In the genomic region with DNA sequence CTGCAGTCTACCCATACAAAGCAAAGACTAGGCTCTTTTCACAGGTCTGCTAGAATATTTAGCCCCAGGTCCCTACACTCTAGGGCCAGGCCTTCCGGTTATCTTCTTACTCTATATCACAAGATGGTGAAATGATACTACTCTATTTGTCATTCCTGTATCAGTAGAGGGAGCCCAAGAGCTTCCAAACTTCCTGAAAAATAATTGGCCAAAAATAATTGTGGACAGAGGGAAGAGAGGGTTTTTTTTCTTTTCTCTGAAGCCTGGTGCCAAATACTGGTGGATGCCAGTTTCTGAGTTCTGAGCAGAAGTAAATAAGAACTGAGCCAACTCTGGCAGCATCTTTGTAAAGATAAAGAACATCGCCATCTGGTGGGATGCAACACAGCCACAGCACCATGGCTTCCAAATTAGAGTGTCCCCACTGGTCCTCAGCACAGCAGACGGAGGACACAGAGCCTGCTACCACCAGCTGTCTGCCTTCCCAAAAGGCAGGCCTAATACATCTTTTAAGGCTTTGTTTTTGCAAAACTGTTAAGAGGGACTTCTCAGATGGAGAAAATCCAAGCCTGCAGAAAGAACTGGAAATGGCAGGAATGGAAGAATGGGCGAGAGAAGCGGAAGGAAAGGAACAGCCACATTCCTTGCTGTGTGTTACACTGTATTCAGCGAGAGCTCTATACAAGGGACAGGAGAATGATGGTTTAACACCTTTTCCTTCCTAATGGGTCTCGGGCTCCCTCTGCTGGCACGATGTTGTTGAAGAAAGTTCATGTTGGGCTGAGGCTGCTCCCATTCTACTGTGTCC, we compare ENCODE assay signal across 7 mouse cellular contexts.
DNase-seq lines count a peak whose midpoint lies in the region; ATAC-seq and TF ChIP-seq lines count a peak whose summit lies in the region.

No protein-coding gene starts in this region.

- H3K4me1 ChIP-seq in intestine, embryonic 15.5 days (replicated peaks), result no peaks in the 10 kb centered on the region
- no peaks in the 10 kb centered on the region for H3K4me1 ChIP-seq in midbrain, embryonic 14.5 days (ENCODE audit: control insufficient read depth, insufficient read depth, low read length)
- H3K4me1 ChIP-seq in spleen, adult 2 months (ENCODE audit: control insufficient read depth, insufficient read depth, insufficient read length), result no peaks in the 10 kb centered on the region

- H3K9me3 ChIP-seq in intestine, embryonic 15.5 days, result no peaks in the 10 kb centered on the region
- no peaks in the 10 kb centered on the region for H3K9me3 ChIP-seq in midbrain, embryonic 14.5 days (ENCODE audit: control insufficient read depth, low read length)

- no peaks in the 10 kb centered on the region for H3K27me3 ChIP-seq in intestine, embryonic 15.5 days (replicated peaks)
- no peaks in the 10 kb centered on the region for H3K27me3 ChIP-seq in midbrain, embryonic 14.5 days (ENCODE audit: control insufficient read depth, insufficient read depth, low read length)
- H3K27me3 ChIP-seq in spleen, adult 2 months (ENCODE audit: control insufficient read depth, insufficient read depth, low read length), result no peaks in the 10 kb centered on the region

- no peak overlapping the region for H3K27ac ChIP-seq in intestine, embryonic 15.5 days
- peak overlapping the region; percentile 60 for H3K27ac ChIP-seq in midbrain, embryonic 14.5 days (replicated peaks; ENCODE audit: low read depth, low read length)
- H3K27ac ChIP-seq in spleen, adult 2 months (ENCODE audit: insufficient read depth, low read length), result no peak overlapping the region

- 37% methylated on average over 8 of the region's 8 CpGs for WGBS in intestine, embryonic 15.5 days
- WGBS in midbrain, embryonic 14.5 days, result 35% methylated on average over 8 of the region's 8 CpGs
- WGBS in spleen, adult 2 months, result 52% methylated on average over 8 of the region's 8 CpGs

- H3K36me3 ChIP-seq in intestine, embryonic 15.5 days, result no peaks in the 10 kb centered on the region
- no peaks in the 10 kb centered on the region for H3K36me3 ChIP-seq in midbrain, embryonic 14.5 days (ENCODE audit: control insufficient read depth, insufficient read depth, low read length)
- peaks cover 1% of the 10 kb centered on the region; the same call in 1 of the 2 replicates for H3K36me3 ChIP-seq in spleen, adult 2 months (ENCODE audit: control insufficient read depth, insufficient read depth, low read length)

- DNase-seq in T-cell, adult 2 months (ENCODE audit: low spot score), result peak; percentile 13
- peak; percentile 87 for DNase-seq in cerebellum, adult 9-10 months
- DNase-seq in frontal cortex, postnatal 14 days (ENCODE audit: low spot score in 2 of 2), result peak; percentile 60 to 81
- DNase-seq in left cerebral cortex, postnatal 10 days (ENCODE audit: extremely low spot score in 1 of 2, low spot score in 2 of 2), result peak; percentile 70 to 79
- DNase-seq in midbrain, embryonic 14.5 days, result peak; percentile 94
- DNase-seq in spleen, adult 2 months (ENCODE audit: low read depth in 1 of 2, low spot score in 2 of 2), result peak; percentile 5 to 58

- intact Hi-C loops in left cerebral cortex, postnatal 10 days (cut with DNase I), result loop anchor here (2.0 kb wide), 1 partner anchor 458 kb away; no protein-coding TSS in a partner anchor

- peak; percentile 52; the same call in 1 of the 2 replicates for TF ChIP-seq CTCF in spleen, adult 2 months (IDR thresholded peaks at IDR 0.05; ENCODE audit: extremely low read depth, insufficient read depth, insufficient read length, insufficient replicate concordance)

- TF ChIP-seq POLR2A in spleen, adult 2 months (IDR thresholded peaks at IDR 0.05; ENCODE audit: low read depth, low read length), result no peak

- peak; percentile 89 for ATAC-seq in intestine, embryonic 15.5 days
- peak; percentile 88 for ATAC-seq in midbrain, embryonic 14.5 days (ENCODE audit: low FRiP score, low TSS enrichment)

- H3K9ac ChIP-seq in intestine, embryonic 15.5 days, result no peak overlapping the region
- H3K9ac ChIP-seq in midbrain, embryonic 14.5 days (replicated peaks; ENCODE audit: low read length), result no peak overlapping the region

- H3K4me2 ChIP-seq in intestine, embryonic 15.5 days (replicated peaks), result no peak overlapping the region
- peak overlapping the region; percentile 18; the same call in 1 of the 2 replicates for H3K4me2 ChIP-seq in midbrain, embryonic 14.5 days (ENCODE audit: low read length)

- no peak overlapping the region for H3K4me3 ChIP-seq in intestine, embryonic 15.5 days (replicated peaks)
- no peak overlapping the region for H3K4me3 ChIP-seq in midbrain, embryonic 14.5 days (replicated peaks; ENCODE audit: low read depth, low read length)
- no peak overlapping the region for H3K4me3 ChIP-seq in spleen, adult 2 months (ENCODE audit: extremely low read depth, insufficient read depth, insufficient read length)

Comparison
In these comparisons a context has a peak if more than half of its experiments do, and no peak if none do; other contexts are left out.
1. DNase-seq: peak in every context shown above with its lines; median percentile 94 in midbrain, embryonic 14.5 days; 87 in cerebellum, adult 9-10 months; 74 in left cerebral cortex, postnatal 10 days; 70 in frontal cortex, postnatal 14 days; 32 in spleen, adult 2 months; 13 in T-cell, adult 2 months.